Mouse (Mus musculus) cerebellum, adult 9-11 months (tissue): ENCODE measurements at regions not wholly inside any gene's neighbourhood (a gene's known extent, or its start where the extent isn't known, plus 50 kb on each side); places are given as distances from the start of the nearest gene placed in this dataset.

Experiments
- DNase-seq: peaks from one replicate; pipeline ENCODE4 v3.0.0; 2022

DNA sequence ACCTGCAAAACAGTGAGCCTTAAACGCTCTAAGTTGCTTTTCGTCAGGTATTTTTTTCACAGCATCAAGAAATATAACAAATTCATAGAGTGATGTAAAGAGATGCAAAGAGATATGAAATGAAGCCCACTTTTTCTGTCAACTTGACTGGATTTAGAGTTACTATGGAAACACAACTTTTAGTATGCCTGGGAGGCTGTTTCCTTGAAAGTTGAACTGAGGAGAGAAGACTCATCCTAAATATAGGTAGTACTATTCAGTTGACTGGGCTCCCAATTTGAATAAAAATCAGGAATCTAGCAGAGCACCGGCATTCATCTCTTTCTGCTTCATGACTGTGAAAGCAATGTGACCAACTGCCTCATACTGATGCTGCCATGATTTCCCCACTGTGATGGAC, 509.7 kb downstream of the Synb start:
- DNase-seq, result no peak

DNA sequence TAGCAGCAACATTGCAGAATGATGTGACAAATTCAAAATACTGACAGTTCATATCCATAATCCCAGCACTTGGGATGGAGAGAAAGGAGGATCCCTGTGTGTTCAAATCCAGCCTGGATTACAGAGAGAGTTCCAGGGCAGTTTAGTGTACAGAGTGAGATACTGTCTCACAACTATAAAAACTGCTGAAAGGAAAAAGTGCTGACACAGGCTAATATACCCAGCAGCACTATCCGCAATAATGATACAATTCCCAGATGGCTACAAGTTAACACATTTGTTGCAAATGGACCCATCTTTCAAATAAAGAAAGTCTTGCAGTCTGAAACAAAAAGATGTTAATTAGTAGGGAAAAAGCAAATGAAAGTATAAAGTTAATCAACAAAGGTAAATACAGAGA, 510.9 kb downstream of the Synb start:
- DNase-seq, result no peak

- DNase-seq, result no peak
Measured at GRCm38 (mm10) chr14:68770411-68770810, 523.7 kb downstream of the Synb start.

DNA sequence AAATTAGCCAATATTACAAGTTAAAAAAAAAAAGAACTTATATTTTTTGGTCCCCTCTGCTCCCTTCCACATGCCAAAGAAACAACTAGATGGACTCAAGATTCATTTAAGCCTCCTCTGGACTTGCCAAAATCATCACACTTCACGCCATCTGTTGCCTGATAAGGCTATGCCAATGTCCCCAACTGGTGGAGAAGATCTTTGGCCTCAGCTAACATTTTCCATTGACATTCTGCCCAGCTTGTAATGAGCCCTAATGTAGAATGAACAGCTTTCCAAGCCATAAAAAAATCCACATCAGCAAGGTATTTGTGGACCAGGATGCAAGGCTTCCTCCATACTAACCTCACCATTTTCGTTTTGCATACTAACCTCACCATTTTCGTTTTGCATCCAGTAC, 531.2 kb downstream of the Synb start:
- peak; percentile 91 for DNase-seq

DNA sequence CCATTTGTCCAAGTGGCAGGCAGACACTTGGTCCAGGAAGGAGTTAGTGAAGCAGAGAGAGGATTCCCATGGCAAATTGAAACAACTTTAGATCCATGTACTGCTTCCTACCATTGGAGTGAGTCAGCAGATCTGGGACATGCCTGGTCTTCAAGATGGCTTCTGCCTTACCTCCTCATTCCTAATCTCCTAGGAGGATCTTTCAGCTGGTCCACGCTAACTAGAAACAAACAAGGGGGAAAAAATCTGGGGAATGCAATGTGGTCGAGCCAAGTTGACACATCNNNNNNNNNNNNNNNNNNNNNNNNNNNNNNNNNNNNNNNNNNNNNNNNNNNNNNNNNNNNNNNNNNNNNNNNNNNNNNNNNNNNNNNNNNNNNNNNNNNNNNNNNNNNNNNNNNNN, 549.4 kb downstream of the Synb start:
- DNase-seq, result no peak

- no peak for DNase-seq
Measured at GRCm38 (mm10) chr14:68738474-68738873, 555.6 kb downstream of the Synb start.

GRCm38 (mm10) chr14:68735756-68736155, 558.3 kb downstream of the Synb start:
- DNase-seq, result peak; percentile 68

DNA sequence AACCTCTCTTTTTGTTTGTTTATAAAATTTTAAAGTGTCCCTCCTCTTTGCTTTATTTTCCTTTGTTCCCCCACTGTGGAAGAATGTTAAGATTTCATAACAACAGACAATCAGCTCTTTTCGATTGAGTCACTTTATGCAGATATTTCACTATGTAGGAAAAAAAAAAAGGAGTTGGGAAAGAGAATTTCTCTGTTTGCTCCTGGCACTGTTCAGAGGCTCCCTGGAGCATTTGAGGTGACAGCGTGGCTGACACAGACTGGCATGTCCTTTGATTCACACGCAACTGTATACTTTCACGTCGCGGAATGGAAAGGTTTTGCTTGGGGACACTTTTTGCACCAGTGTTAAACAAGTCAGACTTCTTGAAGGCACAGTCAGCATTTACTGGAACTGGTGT, 572.9 kb downstream of the Synb start:
- DNase-seq, result no peak

- no peak for DNase-seq
Measured at GRCm38 (mm10) chr14:68719429-68720160, 574.5 kb downstream of the Synb start.

DNA sequence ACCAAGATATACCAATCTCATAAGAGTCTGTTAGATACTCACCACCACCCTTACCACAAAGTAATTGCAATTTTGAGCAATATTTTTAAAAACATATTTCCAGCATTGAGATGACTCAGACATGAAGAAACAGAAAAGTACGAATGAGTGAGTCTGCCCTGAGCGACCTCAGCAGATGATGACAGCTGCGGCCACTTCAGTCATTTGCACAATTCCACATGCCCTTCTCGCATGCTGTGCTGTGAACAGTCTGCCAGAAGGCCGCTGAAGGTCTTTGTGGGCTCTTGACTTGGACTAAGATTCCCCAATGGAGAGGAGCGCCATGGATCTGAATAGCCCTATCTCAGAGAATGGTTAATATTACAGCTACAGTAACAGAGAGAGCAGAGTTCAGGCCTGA, 575.3 kb downstream of the Synb start:
- no peak for DNase-seq
